Mouse (Mus musculus) embryonic fibroblast, embryonic 13.5 days (primary cell): ENCODE data around the gene Hexb.

Experiments used
- CTCF ChIP-seq: IDR thresholded peaks from 2 replicates; pipeline ENCODE4 v1.5.1; 2011; ENCODE audit warnings: mild to moderate bottlenecking, control low read depth, low read length, moderate library complexity, borderline replicate concordance; ENCODE audit not compliant: insufficient read depth
- POLR2A ChIP-seq: IDR thresholded peaks from 2 replicates; pipeline ENCODE4 v1.6.1; 2011; ENCODE audit warnings: low read depth, mild to moderate bottlenecking, control low read depth, low read length, moderate library complexity

DNA sequence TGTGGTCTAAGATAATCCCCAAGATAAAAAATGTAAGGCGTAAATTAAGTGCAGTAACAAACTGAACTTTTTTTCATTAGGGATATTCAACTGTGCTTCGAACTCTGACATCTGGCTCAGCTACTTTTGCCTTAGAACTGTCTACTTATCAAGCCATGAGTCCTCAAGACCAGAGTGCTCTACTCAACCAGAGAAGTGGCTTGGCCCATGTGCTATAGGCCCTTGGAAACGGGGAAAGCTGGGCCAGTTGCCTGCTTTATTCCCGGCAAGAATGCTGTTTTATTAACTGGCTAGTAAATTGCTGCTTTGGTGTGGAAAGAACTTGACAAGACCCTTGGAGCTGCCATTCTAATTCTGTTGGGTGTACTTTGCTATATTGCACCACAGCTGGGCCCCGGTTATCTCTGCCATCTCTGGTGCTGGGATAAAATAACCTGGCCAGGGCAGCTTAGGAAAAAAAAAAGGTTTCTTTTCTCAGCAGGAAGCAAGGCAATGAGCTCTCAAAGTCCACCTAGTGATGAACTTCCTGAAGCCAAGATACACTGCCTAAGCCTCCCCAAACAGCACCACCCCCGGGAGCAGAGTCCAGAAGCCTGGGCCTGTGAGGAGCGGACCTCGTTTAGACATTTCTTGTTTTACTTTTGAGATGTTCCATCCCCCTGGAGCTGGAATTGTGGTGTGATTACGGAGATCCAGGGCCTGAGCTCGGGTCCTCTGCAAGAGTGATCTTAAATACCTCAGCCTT, 22.5 kb downstream of the Hexb start:
- TF ChIP-seq POLR2A: no peak
- TF ChIP-seq CTCF: no peak
